Mouse (Mus musculus): Measurements from ENCODE around the gene Ndufc2. TPM values are rescaled to one million over a fixed set of nuclear protein-coding genes. Genes with fewer than 3 reads are reported as not detected.

The Ndufc2 gene
- polyA plus RNA-seq, 1 experiment from 2014 or later: 383 TPM

- WGBS: 71% methylated on average over 3 of the region's 3 CpGs
- ATAC-seq (replicated peaks; ENCODE audit: insufficient number of reproducible peaks, low FRiP score, low TSS enrichment, low read depth): no peak
Observed at GRCm38 (mm10) chr7:97455577-97455976, 55.8 kb downstream of the Ndufc2 start.

More at GRCm38 (mm10) chr7:97455577-97455976, 55.8 kb downstream of the Ndufc2 start:
- Histone ChIP-seq H3K9ac (replicated peaks; ENCODE audit: low read length) (no peak overlapping the region), H3K4me3 (ENCODE audit: low read depth, low read length) (no peak overlapping the region), H3K36me3 (replicated peaks; ENCODE audit: control insufficient read depth, insufficient read depth, low read depth, low read length) (no peaks in the 10 kb centered on the region), H3K27me3 (ENCODE audit: control insufficient read depth, insufficient read depth, low read length) (no peaks in the 10 kb centered on the region; the same call in 1 of the 2 replicates), H3K4me1 (ENCODE audit: control insufficient read depth, insufficient read depth, low read length) (no peaks in the 10 kb centered on the region), H3K4me2 (ENCODE audit: low read depth, low read length) (no peak overlapping the region), H3K27ac (replicated peaks; ENCODE audit: low read depth, low read length) (no peak overlapping the region), H3K9me3 (replicated peaks; ENCODE audit: control insufficient read depth, low read length) (no peaks in the 10 kb centered on the region)
- no peak for DNase-seq (ENCODE audit: low spot score)

Other genes starting within 250 kb of the Ndufc2 start
- 1.2 and 3.0 TPM in 2 replicates for gene Usp35, start 68.0 kb upstream of the Ndufc2 start, polyA plus RNA-seq (2014; fragmentation: Nextera tagmentation; extraction: Ambion mirVana)
- 5.0 TPM in 2 replicates for gene Kctd21, start 67.7 kb upstream of the Ndufc2 start, polyA plus RNA-seq (2014; fragmentation: Nextera tagmentation; extraction: Ambion mirVana)
- 39.7 and 41.8 TPM in 2 replicates for gene Alg8, start 28.4 kb upstream of the Ndufc2 start, polyA plus RNA-seq (2014; fragmentation: Nextera tagmentation; extraction: Ambion mirVana)
- gene Thrsp, start 17.7 kb downstream of the Ndufc2 start, polyA plus RNA-seq (2014; fragmentation: Nextera tagmentation; extraction: Ambion mirVana): not detected in 2 replicates
- gene Kctd14, start 51.3 kb downstream of the Ndufc2 start, polyA plus RNA-seq (2014; fragmentation: Nextera tagmentation; extraction: Ambion mirVana): 0.55 and 1.1 TPM in 2 replicates
- 70.1 and 79.4 TPM in 2 replicates for gene Ints4, start 81.0 kb downstream of the Ndufc2 start, polyA plus RNA-seq (2014; fragmentation: Nextera tagmentation; extraction: Ambion mirVana)
- gene Aamdc, start 179.5 kb downstream of the Ndufc2 start, polyA plus RNA-seq (2014; fragmentation: Nextera tagmentation; extraction: Ambion mirVana): 37.2 and 43.5 TPM in 2 replicates
- gene Rsf1, start 179.9 kb downstream of the Ndufc2 start, polyA plus RNA-seq (2014; fragmentation: Nextera tagmentation; extraction: Ambion mirVana): 26.0 and 26.8 TPM in 2 replicates